Comparison of ENCODE assay signal across 7 mouse cellular contexts in genomic region chr3:88177562-88178345, GRCm38 (mm10). TPM values are rescaled to one million over a fixed set of nuclear protein-coding genes. Genes with fewer than 3 reads are reported as not detected.
A peak's percentile ranks its signal among the peaks of the same experiment; 100 is the strongest.
DNase-seq lines count a peak whose midpoint lies in the region; ATAC-seq lines count a peak whose summit lies in the region.

No protein-coding gene starts in this region.

- no peaks in the 10 kb centered on the region for H3K9me3 ChIP-seq in embryonic facial prominence, embryonic 11.5 days (replicated peaks; ENCODE audit: control insufficient read depth, low read length)
- H3K9me3 ChIP-seq in limb, embryonic 10.5 days (replicated peaks): no peaks in the 10 kb centered on the region
- H3K9me3 ChIP-seq in midbrain, embryonic 13.5 days: no peaks in the 10 kb centered on the region

- DNase-seq in adrenal gland, postnatal 14 days: peak; percentile 99
- DNase-seq in embryonic facial prominence, embryonic 11.5 days (ENCODE audit: low spot score): peak; percentile 98
- DNase-seq in kidney, adult 11 months: peak; percentile 100
- peak; percentile 96 for DNase-seq in limb, embryonic 10.5 days (ENCODE audit: low spot score)
- DNase-seq in spleen, adult 12 weeks (ENCODE audit: low spot score): peak; percentile 92

- no peaks in the 10 kb centered on the region for H3K27me3 ChIP-seq in embryonic facial prominence, embryonic 11.5 days (ENCODE audit: control insufficient read depth, insufficient read depth, low read length)
- H3K27me3 ChIP-seq in limb, embryonic 10.5 days (ENCODE audit: low read depth, poor library complexity, severe bottlenecking): 0 out of 2 replicates have a peak, but pooled peaks cover 20% of the 10 kb centered on the region
- H3K27me3 ChIP-seq in midbrain, embryonic 13.5 days: peaks cover 22% of the 10 kb centered on the region

- no peaks in the 10 kb centered on the region for H3K4me1 ChIP-seq in embryonic facial prominence, embryonic 11.5 days (ENCODE audit: control insufficient read depth, insufficient read depth, low read length)
- peaks cover 7% of the 10 kb centered on the region for H3K4me1 ChIP-seq in limb, embryonic 10.5 days
- peaks cover 6% of the 10 kb centered on the region for H3K4me1 ChIP-seq in midbrain, embryonic 13.5 days (replicated peaks)

- H3K27ac ChIP-seq in embryonic facial prominence, embryonic 11.5 days (replicated peaks; ENCODE audit: low read depth, low read length): peak overlapping the region; percentile 91
- peak overlapping the region; percentile 99 for H3K27ac ChIP-seq in limb, embryonic 10.5 days
- H3K27ac ChIP-seq in midbrain, embryonic 13.5 days: peak overlapping the region; percentile 97

- peak overlapping the region; percentile 60 for H3K4me2 ChIP-seq in embryonic facial prominence, embryonic 11.5 days (ENCODE audit: low read depth, low read length)
- H3K4me2 ChIP-seq in midbrain, embryonic 13.5 days (replicated peaks): peak overlapping the region; percentile 59

- WGBS in embryonic facial prominence, embryonic 11.5 days: under 1% methylated on average over 49 of the region's 49 CpGs
- WGBS in limb, embryonic 10.5 days: under 1% methylated on average over 49 of the region's 49 CpGs
- WGBS in midbrain, embryonic 13.5 days: under 1% methylated on average over 49 of the region's 49 CpGs

- peak; percentile 99 for ATAC-seq in embryonic facial prominence, embryonic 11.5 days (replicated peaks; ENCODE audit: insufficient number of reproducible peaks, low FRiP score, low TSS enrichment, low read depth)
- peak; percentile 95 for ATAC-seq in granulocyte monocyte progenitor cell, adult 5-6 weeks (replicated peaks; ENCODE audit: poor library complexity, severe bottlenecking)
- ATAC-seq in midbrain, embryonic 13.5 days: peak; percentile 100

- H3K4me3 ChIP-seq in embryonic facial prominence, embryonic 11.5 days (ENCODE audit: low read depth, low read length): peak overlapping the region; percentile 55
- H3K4me3 ChIP-seq in limb, embryonic 10.5 days: peak overlapping the region; percentile 75
- H3K4me3 ChIP-seq in midbrain, embryonic 13.5 days (replicated peaks): peak overlapping the region; percentile 47

- H3K9ac ChIP-seq in embryonic facial prominence, embryonic 11.5 days (replicated peaks; ENCODE audit: low read length): peak overlapping the region; percentile 87
- peak overlapping the region; percentile 64 for H3K9ac ChIP-seq in midbrain, embryonic 13.5 days (replicated peaks)

- H3K36me3 ChIP-seq in embryonic facial prominence, embryonic 11.5 days (replicated peaks; ENCODE audit: control insufficient read depth, insufficient read depth, low read depth, low read length): no peaks in the 10 kb centered on the region
- H3K36me3 ChIP-seq in limb, embryonic 10.5 days: peaks cover 28% of the 10 kb centered on the region
- peaks cover 11% of the 10 kb centered on the region for H3K36me3 ChIP-seq in midbrain, embryonic 13.5 days

RNA-seq across cellular contexts. Expression of gene Mef2d, which starts 35.6 kb away (rescaled TPM):
- 92.9 and 98.4 TPM in 2 replicates for total RNA-seq in adrenal gland, postnatal 14 days (2021)
- 11.5 and 12.5 TPM in 2 replicates for polyA plus RNA-seq in embryonic facial prominence, embryonic 11.5 days (2014; fragmentation: Nextera tagmentation; extraction: Ambion mirVana)
- 119 and 132 TPM in 2 replicates for total RNA-seq in granulocyte monocyte progenitor cell, adult 5-6 weeks (2014; fragmentation: Nextera tagmentation)
- total RNA-seq in granulocyte monocyte progenitor cell, adult 5-6 weeks (2017): 42.4 and 52.4 TPM in 2 replicates
- 12.3 and 14.0 TPM in 2 replicates for polyA plus RNA-seq in limb, embryonic 10.5 days (2016; fragmentation: Nextera tagmentation; extraction: Ambion mirVana)
- polyA plus RNA-seq in midbrain, embryonic 13.5 days (2015; fragmentation: Nextera tagmentation; extraction: Ambion mirVana): 15.1 and 16.9 TPM in 2 replicates

Comparison
In these comparisons a context has a peak if more than half of its experiments do, and no peak if none do; other contexts are left out.
1. Peak in every context shown above with its lines: DNase-seq, ATAC-seq, H3K4me3 ChIP-seq and H3K27ac ChIP-seq.